Mouse (Mus musculus): ENCODE results near the gene Olfr178. TPM values are rescaled to one million over a fixed set of nuclear protein-coding genes. Genes with fewer than 3 reads are reported as not detected.

The Olfr178 gene
- not detected in 2 replicates for polyA plus RNA-seq (2012; rRNA removed; ENCODE audit: low replicate concordance)

GRCm38 (mm10) chr16:58891963-58892362, at the start of gene Olfr178:
TSS of gene Olfr178 (minus strand) at chr16:58892063.

GRCm38 (mm10) chr16:58929292-58929691, 37.4 kb upstream of the Olfr178 start, which contains the start of gene Olfr180:
TSS of gene Olfr180 (minus strand) at chr16:58929392.

GRCm38 (mm10) chr16:58928655-58929054, 36.8 kb upstream of the Olfr178 start, which contains the start of gene Olfr181:
TSS of gene Olfr181 (minus strand) at chr16:58928755.

GRCm38 (mm10) chr16:58874668-58875067, 17.2 kb downstream of the Olfr178 start, which contains the start of gene Olfr177:
TSS of gene Olfr177 (minus strand) at chr16:58874768.

Other genes starting within 250 kb of the Olfr178 start
- gene Cpox, start 221.8 kb downstream of the Olfr178 start, polyA plus RNA-seq (2012; rRNA removed; ENCODE audit: low replicate concordance), result 8.9 and 12.3 TPM in 2 replicates
- gene Gpr15, start 173.0 kb downstream of the Olfr178 start, polyA plus RNA-seq (2012; rRNA removed; ENCODE audit: low replicate concordance), result 0.18 and 0.22 TPM in 2 replicates
- 38.2 and 65.5 TPM in 2 replicates for gene Cldnd1, start 164.2 kb downstream of the Olfr178 start, polyA plus RNA-seq (2012; rRNA removed; ENCODE audit: low replicate concordance)
- gene Olfr172, start 128.9 kb downstream of the Olfr178 start, polyA plus RNA-seq (2012; rRNA removed; ENCODE audit: low replicate concordance), result not detected in 2 replicates
- gene Olfr173, start 91.8 kb downstream of the Olfr178 start, polyA plus RNA-seq (2012; rRNA removed; ENCODE audit: low replicate concordance), result not detected in 2 replicates
- not detected in 2 replicates for gene Olfr175-ps1, start 65.3 kb downstream of the Olfr178 start, polyA plus RNA-seq (2012; rRNA removed; ENCODE audit: low replicate concordance)
- gene Olfr177, start 17.3 kb downstream of the Olfr178 start, polyA plus RNA-seq (2012; rRNA removed; ENCODE audit: low replicate concordance), result not detected in 2 replicates
- gene Olfr181, start 36.7 kb upstream of the Olfr178 start, polyA plus RNA-seq (2012; rRNA removed; ENCODE audit: low replicate concordance), result not detected in 2 replicates
- not detected in 2 replicates for gene Olfr180, start 37.3 kb upstream of the Olfr178 start, polyA plus RNA-seq (2012; rRNA removed; ENCODE audit: low replicate concordance)
- gene Olfr183, start 103.3 kb upstream of the Olfr178 start, polyA plus RNA-seq (2012; rRNA removed; ENCODE audit: low replicate concordance), result 0.06 TPM in 1 of 2 replicates, not detected in the other
- gene Olfr186, start 138.2 kb upstream of the Olfr178 start, polyA plus RNA-seq (2012; rRNA removed; ENCODE audit: low replicate concordance), result not detected in 2 replicates
- not detected in 2 replicates for gene Olfr187, start 147.7 kb upstream of the Olfr178 start, polyA plus RNA-seq (2012; rRNA removed; ENCODE audit: low replicate concordance)
- not detected in 2 replicates for gene Olfr190, start 185.9 kb upstream of the Olfr178 start, polyA plus RNA-seq (2012; rRNA removed; ENCODE audit: low replicate concordance)
- gene Olfr191, start 197.8 kb upstream of the Olfr178 start, polyA plus RNA-seq (2012; rRNA removed; ENCODE audit: low replicate concordance), result not detected in 2 replicates
- gene Olfr193, start 219.8 kb upstream of the Olfr178 start, polyA plus RNA-seq (2012; rRNA removed; ENCODE audit: low replicate concordance), result not detected in 2 replicates
- not detected in 2 replicates for gene Olfr194, start 229.0 kb upstream of the Olfr178 start, polyA plus RNA-seq (2012; rRNA removed; ENCODE audit: low replicate concordance)